Mouse (Mus musculus) common myeloid progenitor, adult 5-6 weeks (primary cell): ENCODE results near the gene Ncapg2. TPM values are rescaled to one million over a fixed set of nuclear protein-coding genes. Genes with fewer than 3 reads are reported as not detected.

Source experiments
- ATAC-seq: replicated peaks from 2 replicates; pipeline ENCODE4 v1.8.0; 2016; ENCODE audit warnings: low read depth, mild to moderate bottlenecking, moderate TSS enrichment, inconsistent platforms; ENCODE audit not compliant: poor library complexity, severe bottlenecking
- total RNA-seq: library from RNA; stranded (forward); fragments of 200-1000, 187-1606 nt; gene quantifications from 2 replicates; pipeline ENCODE4 v1.2.3, GENCODE M21; 2017

The Ncapg2 gene
- total RNA-seq, 1 experiment from 2014 or later, result 164 TPM

DNA sequence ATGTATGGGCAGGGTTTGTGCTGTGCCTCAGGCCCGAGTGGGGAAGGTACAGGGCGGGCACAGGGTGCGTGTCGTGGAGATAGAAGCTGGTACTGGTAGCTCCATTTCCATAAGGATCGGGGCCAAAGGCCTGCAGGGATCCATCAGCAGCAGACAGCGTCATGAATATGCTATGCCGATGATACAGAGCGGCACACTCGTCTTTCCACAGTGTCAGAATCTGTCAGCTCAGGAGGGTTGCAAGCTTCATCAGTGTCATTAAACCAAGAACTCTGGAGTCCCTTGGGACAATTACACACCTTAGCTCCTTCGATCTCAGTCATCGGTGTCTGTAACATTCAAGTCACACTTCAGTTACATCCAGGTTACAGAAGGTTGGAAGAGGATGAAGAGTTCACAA is 95.5 kb downstream of the Ncapg2 start:
- ATAC-seq, result no peak

DNA sequence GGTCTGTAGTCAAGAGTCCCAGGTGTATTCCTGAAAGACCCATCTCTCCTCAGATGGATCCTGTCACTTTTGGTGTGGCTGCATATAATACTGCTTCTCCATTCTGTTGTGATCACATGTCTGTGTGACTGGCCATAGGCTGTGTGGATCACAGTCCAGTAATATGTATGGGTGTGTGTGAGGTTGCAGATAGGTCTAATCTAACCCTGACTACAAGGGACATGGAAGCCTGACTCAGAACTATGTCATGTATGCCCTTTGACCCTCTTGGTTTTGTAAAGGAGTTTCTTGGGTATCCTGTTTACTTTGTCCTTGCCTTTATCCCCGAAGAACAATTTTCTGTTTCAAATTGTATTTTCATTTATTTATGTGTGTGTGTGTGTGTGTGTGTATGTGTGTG is 107.3 kb downstream of the Ncapg2 start:
- ATAC-seq, result no peak

Other genes with a start within 250 kb of the Ncapg2 start
- gene Wdr60, start 142.4 kb upstream of the Ncapg2 start, total RNA-seq, result 11.0 and 16.9 TPM in 2 replicates
- not detected in 2 replicates for gene Gm11027, start 130.0 kb upstream of the Ncapg2 start, total RNA-seq
- 49.4 and 52.1 TPM in 2 replicates for gene Esyt2, start 124.2 kb upstream of the Ncapg2 start, total RNA-seq
- not detected in 2 replicates for gene Ptprn2, start 80.3 kb downstream of the Ncapg2 start, total RNA-seq